Mouse (Mus musculus): Measurements from ENCODE around the gene Myo5c. TPM values are rescaled to one million over a fixed set of nuclear protein-coding genes. Genes with fewer than 3 reads are reported as not detected.

Gene Myo5c
- polyA plus RNA-seq, 1 experiment = 12.1 TPM

- no peak overlapping the region for H3K4me3 ChIP-seq (ENCODE audit: low read depth, low read length)
- H3K27ac ChIP-seq (ENCODE audit: insufficient read depth, low read depth, low read length) = no peak overlapping the region
- H3K27me3 ChIP-seq (ENCODE audit: control insufficient read depth, insufficient read depth, low read length) = no peaks in the 10 kb centered on the region
- no peaks in the 10 kb centered on the region for H3K36me3 ChIP-seq (ENCODE audit: control insufficient read depth, insufficient read depth, low read length)
- WGBS = 73% methylated on average over 1 of the region's 1 CpGs
- H3K4me1 ChIP-seq (ENCODE audit: control insufficient read depth, insufficient read depth, insufficient read length, low read length) = no peaks in the 10 kb centered on the region
- TF ChIP-seq CTCF (IDR thresholded peaks at IDR 0.05; ENCODE audit: extremely low read depth, insufficient read length, insufficient replicate concordance, low read depth, low read length) = no peak
- no peak for TF ChIP-seq POLR2A (IDR thresholded peaks at IDR 0.05; ENCODE audit: low read depth, low read length)
Measured at GRCm38 (mm10) chr9:75209246-75209645, 22.6 kb upstream of the Myo5c start.

- Histone ChIP-seq H3K27ac (ENCODE audit: insufficient read depth, low read depth, low read length) (no peak overlapping the region), H3K36me3 (ENCODE audit: control insufficient read depth, insufficient read depth, low read length) (peaks cover 2% of the 10 kb centered on the region; the same call in 1 of the 2 replicates), H3K27me3 (ENCODE audit: control insufficient read depth, insufficient read depth, low read length) (no peaks in the 10 kb centered on the region), H3K4me1 (ENCODE audit: control insufficient read depth, insufficient read depth, insufficient read length, low read length) (no peaks in the 10 kb centered on the region), H3K4me3 (ENCODE audit: low read depth, low read length) (no peak overlapping the region)
- TF ChIP-seq POLR2A (IDR thresholded peaks at IDR 0.05; ENCODE audit: low read depth, low read length) = no peak
- WGBS = 66% methylated on average over 2 of the region's 2 CpGs
Measured at GRCm38 (mm10) chr9:75210269-75210668, 21.6 kb upstream of the Myo5c start.

GRCm38 (mm10) chr9:75214743-75215413, 16.9 kb upstream of the Myo5c start:
- Histone ChIP-seq H3K27me3 (ENCODE audit: control insufficient read depth, insufficient read depth, low read length) (no peaks in the 10 kb centered on the region), H3K36me3 (ENCODE audit: control insufficient read depth, insufficient read depth, low read length) (peaks cover 2% of the 10 kb centered on the region; the same call in 1 of the 2 replicates), H3K27ac (ENCODE audit: insufficient read depth, low read depth, low read length) (no peak overlapping the region), H3K4me1 (ENCODE audit: control insufficient read depth, insufficient read depth, insufficient read length, low read length) (no peaks in the 10 kb centered on the region), H3K4me3 (ENCODE audit: low read depth, low read length) (no peak overlapping the region)
- 90% methylated on average over 11 of the region's 11 CpGs for WGBS
- no peak for TF ChIP-seq CTCF (IDR thresholded peaks at IDR 0.05; ENCODE audit: extremely low read depth, insufficient read length, insufficient replicate concordance, low read depth, low read length)
- TF ChIP-seq POLR2A (IDR thresholded peaks at IDR 0.05; ENCODE audit: low read depth, low read length) = no peak

GRCm38 (mm10) chr9:75219942-75220341, 11.9 kb upstream of the Myo5c start:
- Histone ChIP-seq H3K4me1 (ENCODE audit: control insufficient read depth, insufficient read depth, insufficient read length, low read length) (no peaks in the 10 kb centered on the region), H3K27me3 (ENCODE audit: control insufficient read depth, insufficient read depth, low read length) (no peaks in the 10 kb centered on the region), H3K27ac (ENCODE audit: insufficient read depth, low read depth, low read length) (no peak overlapping the region), H3K4me3 (ENCODE audit: low read depth, low read length) (no peak overlapping the region), H3K36me3 (ENCODE audit: control insufficient read depth, insufficient read depth, low read length) (peaks cover 2% of the 10 kb centered on the region; the same call in 1 of the 2 replicates)
- WGBS = 73% methylated on average over 5 of the region's 5 CpGs
- TF ChIP-seq POLR2A (IDR thresholded peaks at IDR 0.05; ENCODE audit: low read depth, low read length) (no peak), CTCF (IDR thresholded peaks at IDR 0.05; ENCODE audit: extremely low read depth, insufficient read length, insufficient replicate concordance, low read depth, low read length) (no peak)

GRCm38 (mm10) chr9:75221420-75222287, 10.2 kb upstream of the Myo5c start:
- no peaks in the 10 kb centered on the region for H3K36me3 ChIP-seq (ENCODE audit: control insufficient read depth, insufficient read depth, low read length)
- TF ChIP-seq CTCF (IDR thresholded peaks at IDR 0.05; ENCODE audit: extremely low read depth, insufficient read length, insufficient replicate concordance, low read depth, low read length) = no peak
- TF ChIP-seq POLR2A (IDR thresholded peaks at IDR 0.05; ENCODE audit: low read depth, low read length) = no peak
- no peaks in the 10 kb centered on the region for H3K27me3 ChIP-seq (ENCODE audit: control insufficient read depth, insufficient read depth, low read length)
- no peak overlapping the region for H3K27ac ChIP-seq (ENCODE audit: insufficient read depth, low read depth, low read length)
- H3K4me1 ChIP-seq (ENCODE audit: control insufficient read depth, insufficient read depth, insufficient read length, low read length) = no peaks in the 10 kb centered on the region
- WGBS = 75% methylated on average over 10 of the region's 10 CpGs
- H3K4me3 ChIP-seq (ENCODE audit: low read depth, low read length) = no peak overlapping the region

- H3K36me3 ChIP-seq (ENCODE audit: control insufficient read depth, insufficient read depth, low read length) = no peaks in the 10 kb centered on the region
- H3K4me3 ChIP-seq (ENCODE audit: low read depth, low read length) = peak overlapping the region; percentile 38; the same call in 1 of the 2 replicates
- TF ChIP-seq CTCF (IDR thresholded peaks at IDR 0.05; ENCODE audit: extremely low read depth, insufficient read length, insufficient replicate concordance, low read depth, low read length) (no peak), POLR2A (IDR thresholded peaks at IDR 0.05; ENCODE audit: low read depth, low read length) (no peak)
- peaks cover 14% of the 10 kb centered on the region for H3K4me1 ChIP-seq (ENCODE audit: control insufficient read depth, insufficient read depth, insufficient read length, low read length)
- peaks cover 6% of the 10 kb centered on the region; the same call in 1 of the 2 replicates for H3K27me3 ChIP-seq (ENCODE audit: control insufficient read depth, insufficient read depth, low read length)
- WGBS = 23% methylated on average over 8 of the region's 8 CpGs
- no peak overlapping the region; the same call in 1 of the 2 replicates for H3K27ac ChIP-seq (ENCODE audit: insufficient read depth, low read depth, low read length)
Measured at GRCm38 (mm10) chr9:75232860-75233259, 1.0 kb downstream of the Myo5c start.

GRCm38 (mm10) chr9:75234271-75234741, 2.5 kb downstream of the Myo5c start:
- H3K27ac ChIP-seq (ENCODE audit: insufficient read depth, low read depth, low read length) = peak overlapping the region; percentile 87
- H3K36me3 ChIP-seq (ENCODE audit: control insufficient read depth, insufficient read depth, low read length) = no peaks in the 10 kb centered on the region
- H3K4me3 ChIP-seq (ENCODE audit: low read depth, low read length) = peak overlapping the region; percentile 52
- H3K27me3 ChIP-seq (ENCODE audit: control insufficient read depth, insufficient read depth, low read length) = peaks cover 6% of the 10 kb centered on the region; the same call in 1 of the 2 replicates
- no peak for TF ChIP-seq CTCF (IDR thresholded peaks at IDR 0.05; ENCODE audit: extremely low read depth, insufficient read length, insufficient replicate concordance, low read depth, low read length)
- TF ChIP-seq POLR2A (IDR thresholded peaks at IDR 0.05; ENCODE audit: low read depth, low read length) = 0 out of 2 replicates have a peak, but pooled peaks have one; percentile 38
- H3K4me1 ChIP-seq (ENCODE audit: control insufficient read depth, insufficient read depth, insufficient read length, low read length) = peaks cover 14% of the 10 kb centered on the region
- WGBS = 18% methylated on average over 7 of the region's 7 CpGs
